Mouse (Mus musculus) small intestine, adult 2 months (tissue): Measurements from ENCODE around the gene Ctbp2.

Experiments
- CTCF ChIP-seq: fragments of 200-500 bp; IDR thresholded peaks from 2 replicates; pipeline ENCODE4 v1.5.1; 2012; ENCODE audit warnings: low read depth, mild to moderate bottlenecking, control low read depth, inconsistent platforms, low read length, moderate library complexity, mixed read lengths; ENCODE audit not compliant: insufficient replicate concordance, insufficient read length; ENCODE audit errors: extremely low read depth
- POLR2A ChIP-seq: fragments of 200-500 bp; IDR thresholded peaks from 2 replicates; pipeline ENCODE4 v1.6.1; 2012; ENCODE audit warnings: low read depth, mild to moderate bottlenecking, control low read depth, inconsistent platforms, low read length, moderate library complexity

GRCm38 (mm10) chr7:133164770-133165169 is 40.6 kb upstream of the Ctbp2 start:
- TF ChIP-seq CTCF (no peak), POLR2A (no peak)
